Mouse (Mus musculus) erythroblast, embryonic 14.5 days (primary cell): Measurements from ENCODE around the gene AC131692.1.

Source experiments
- GATA1 ChIP-seq: IDR thresholded peaks from 2 replicates; pipeline ENCODE4 v1.6.1; 2012; ENCODE audit warnings: low read length, inconsistent platforms, mixed read lengths
- TAL1 ChIP-seq: IDR thresholded peaks from 3 replicates; pipeline ENCODE4 v1.6.1; 2012; ENCODE audit warnings: low read length, inconsistent platforms, mixed read lengths

DNA sequence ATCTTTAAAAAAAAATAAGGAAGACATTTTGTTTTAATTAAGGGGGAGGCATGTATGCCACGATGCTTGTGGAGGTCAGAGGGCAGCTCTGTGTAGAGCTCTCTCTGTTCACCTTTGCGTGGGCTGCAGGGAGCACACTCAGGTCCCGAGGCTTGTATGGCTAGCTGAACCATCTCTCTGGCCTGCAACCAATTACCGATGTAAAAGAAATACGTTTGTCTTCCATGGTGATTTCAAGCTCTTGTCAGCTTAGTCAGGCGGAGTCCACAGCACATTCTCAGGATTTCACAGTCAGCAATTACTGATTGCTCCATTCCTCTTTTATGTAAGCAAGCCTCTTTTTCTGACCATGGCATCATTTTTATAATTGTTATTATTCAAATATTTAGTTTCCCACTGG is 7.0 kb downstream of the AC131692.1 start:
- TF ChIP-seq GATA1 (no peak), TAL1 (no peak)
